Mouse (Mus musculus): ENCODE measurements around the gene Rab11fip2. TPM values are rescaled to one million over a fixed set of nuclear protein-coding genes. Genes with fewer than 3 reads are reported as not detected.

Gene Rab11fip2
- total RNA-seq, 1 experiment = 5.5 TPM

DNA sequence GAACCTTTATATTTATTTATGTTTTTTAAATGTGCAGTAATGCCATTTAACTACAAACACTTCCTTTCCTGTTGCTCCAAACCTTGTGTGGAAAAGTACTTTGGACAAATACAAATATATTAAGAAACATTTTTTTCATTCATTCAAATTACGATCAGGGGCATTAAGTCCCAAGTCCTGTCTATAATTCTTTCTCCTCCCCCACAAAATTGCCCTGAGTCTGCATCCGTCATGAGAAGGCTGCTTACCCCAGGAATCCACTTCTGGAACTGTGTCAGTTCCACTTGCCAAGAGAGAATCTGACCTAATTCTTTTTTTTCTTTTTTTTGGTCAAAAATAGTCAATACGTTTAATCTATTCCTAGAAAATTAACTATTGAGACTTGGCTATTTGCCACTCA lies 90.4 kb downstream of the Rab11fip2 start:
- H3K4me3 ChIP-seq (ENCODE audit: insufficient read depth in 1 of 2, low read depth in 1 of 2, low read length in 2 of 2, poor library complexity in 1 of 2, severe bottlenecking in 1 of 2) = no peak overlapping the region
- no peak overlapping the region for H3K27ac ChIP-seq (ENCODE audit: insufficient read depth, low read depth, low read length, poor library complexity, severe bottlenecking)
- no peaks in the 10 kb centered on the region for H3K4me1 ChIP-seq (ENCODE audit: control insufficient read depth in 2 of 2, insufficient read depth in 2 of 2, low read length in 2 of 2, poor library complexity in 1 of 2)
- no peaks in the 10 kb centered on the region for H3K36me3 ChIP-seq (ENCODE audit: control insufficient read depth, insufficient read depth, low read length, poor library complexity, severe bottlenecking)
- DNase-seq (ENCODE audit: low read depth, low spot score) = no peak
- H3K9ac ChIP-seq (ENCODE audit: insufficient read depth, low read depth, low read length, poor library complexity, severe bottlenecking) = no peak overlapping the region
- in situ Hi-C loops (cut with MboI; ENCODE audit: low sequenced_read_pairs in 2 of 2, unreplicated experiment in 2 of 2) = no loop called here
- no peaks in the 10 kb centered on the region for H3K9me3 ChIP-seq (ENCODE audit: control insufficient read depth, insufficient read depth, low read depth, low read length)
- TF ChIP-seq ZNF384 (IDR thresholded peaks at IDR 0.05; ENCODE audit: low read depth, low read length) = no peak

Measured in ES-E14 (cell line).